Mouse (Mus musculus) CH12.LX (cell line): ENCODE data around the gene Myo1c. TPM values are rescaled to one million over a fixed set of nuclear protein-coding genes. Genes with fewer than 3 reads are reported as not detected.

Experiments used
- DNase-seq: peaks from one replicate; pipeline ENCODE4 v3.0.0-alpha.2; 2013; ENCODE audit errors: extremely low read depth
- H3K27ac ChIP-seq: 2 replicates; pipeline ENCODE4 v1.5.1; 2012; ENCODE audit warnings: low read depth, mild to moderate bottlenecking, control low read depth, moderate library complexity; ENCODE audit not compliant: insufficient read depth
- H3K27me3 ChIP-seq: replicated peaks from 2 replicates; pipeline ENCODE3; 2012; ENCODE audit warnings: inconsistent platforms
- H3K36me3 ChIP-seq, 2 experiments: replicated peaks in 1 of 2; 2 replicates each; pipeline versions ENCODE3 to v1.6.1; 2012; ENCODE audit warnings: inconsistent platforms in 1 of 2, low read length in 1 of 2, mild to moderate bottlenecking in 1 of 2, mixed read lengths in 1 of 2, moderate library complexity in 1 of 2; ENCODE audit not compliant: control insufficient read depth in 1 of 2, insufficient read depth in 1 of 2
- H3K4me1 ChIP-seq, 2 experiments: 2 replicates each; pipeline ENCODE4 v1.6.1; 2012; ENCODE audit warnings: inconsistent platforms in 1 of 2, moderate library complexity in 1 of 2; ENCODE audit not compliant: insufficient read depth in 2 of 2, control insufficient read depth in 1 of 2
- H3K4me2 ChIP-seq: 2 replicates; pipeline ENCODE4 v1.6.1; 2012; ENCODE audit warnings: low read depth, mild to moderate bottlenecking, control low read depth; ENCODE audit not compliant: poor library complexity, insufficient read depth, severe bottlenecking
- H3K4me3 ChIP-seq, 3 experiments: fragments of 150-350 bp in 1 of 3; sonication (generic) in 1 of 3; replicated peaks in 1 of 3; 2 replicates each; pipeline versions ENCODE3 to v1.5.1; 2011 to 2012; ENCODE audit warnings: low read depth in 2 of 3, low read length in 2 of 3, mild to moderate bottlenecking in 2 of 3, moderate library complexity in 2 of 3, control low read depth in 1 of 3, improper control_type of control experiment in 1 of 3, inconsistent platforms in 1 of 3, mixed read lengths in 1 of 3; ENCODE audit not compliant: poor library complexity in 1 of 3
- H3K79me2 ChIP-seq: replicated peaks from 2 replicates; pipeline ENCODE4 v1.6.1; 2012; ENCODE audit warnings: mild to moderate bottlenecking, moderate library complexity; ENCODE audit not compliant: control insufficient read depth, poor library complexity, insufficient read depth, severe bottlenecking; ENCODE audit errors: extremely low read depth
- H3K9ac ChIP-seq: 2 replicates; pipeline ENCODE4 v1.6.1; 2012; ENCODE audit warnings: low read depth, mild to moderate bottlenecking, control low read depth, moderate library complexity; ENCODE audit not compliant: insufficient read depth
- H3K9me3 ChIP-seq: replicated peaks from 2 replicates; pipeline ENCODE3; 2012; ENCODE audit warnings: low read length, inconsistent platforms, mixed read lengths
- BHLHE40 ChIP-seq: IDR thresholded peaks from 2 replicates; pipeline ENCODE4 v1.6.1; 2011; ENCODE audit warnings: mild to moderate bottlenecking, low read depth, low read length, improper control_type of control experiment
- CHD2 ChIP-seq: IDR thresholded peaks from 2 replicates; pipeline ENCODE4 v1.6.1; 2011; ENCODE audit warnings: low read length, improper control_type of control experiment
- CTCF ChIP-seq, 2 experiments: IDR thresholded peaks in 1 of 2; conservative IDR thresholded peaks in 1 of 2; 2 replicates each; pipeline ENCODE4 v1.5.1; 2011 to 2012; ENCODE audit warnings: low read depth in 2 of 2, low read length in 2 of 2, improper control_type of control experiment in 1 of 2, inconsistent platforms in 1 of 2, mild to moderate bottlenecking in 1 of 2, moderate library complexity in 1 of 2
- E2F4 ChIP-seq: IDR thresholded peaks from 2 replicates; pipeline ENCODE4 v1.6.1; 2011; ENCODE audit warnings: low read depth, low read length, improper control_type of control experiment; ENCODE audit not compliant: insufficient replicate concordance
- EP300 ChIP-seq: IDR thresholded peaks from 2 replicates; pipeline ENCODE4 v1.6.1; 2011; ENCODE audit warnings: low read length, improper control_type of control experiment
- ETS1 ChIP-seq: conservative IDR thresholded peaks from 2 replicates; pipeline ENCODE4 v1.6.1; 2012; ENCODE audit warnings: low read depth, mild to moderate bottlenecking, inconsistent platforms, low read length, improper control_type of control experiment, moderate library complexity
- GABPA ChIP-seq: IDR thresholded peaks from 2 replicates; pipeline ENCODE4 v1.6.1; 2012; ENCODE audit warnings: low read depth, low read length, improper control_type of control experiment, inconsistent platforms; ENCODE audit not compliant: insufficient replicate concordance
- JUND ChIP-seq: conservative IDR thresholded peaks from 2 replicates; pipeline ENCODE4 v1.6.1; 2011; ENCODE audit warnings: low read depth, low read length, improper control_type of control experiment
- MAFK ChIP-seq: IDR thresholded peaks from 2 replicates; pipeline ENCODE4 v1.6.1; 2011; ENCODE audit warnings: low read length, improper control_type of control experiment; ENCODE audit not compliant: insufficient replicate concordance
- MAX ChIP-seq: IDR thresholded peaks from 2 replicates; pipeline ENCODE4 v1.6.1; 2011; ENCODE audit warnings: low read length, improper control_type of control experiment
- MAZ ChIP-seq: IDR thresholded peaks from 2 replicates; pipeline ENCODE4 v1.6.1; 2012; ENCODE audit warnings: low read depth, mild to moderate bottlenecking, inconsistent platforms, low read length, improper control_type of control experiment, moderate library complexity
- MEF2A ChIP-seq: IDR thresholded peaks from 2 replicates; pipeline ENCODE4 v1.6.1; 2014; ENCODE audit warnings: low read depth, mild to moderate bottlenecking, inconsistent platforms, low read length, improper control_type of control experiment, borderline replicate concordance
- MXI1 ChIP-seq: IDR thresholded peaks from 2 replicates; pipeline ENCODE4 v1.6.1; 2011; ENCODE audit warnings: mild to moderate bottlenecking, low read depth, low read length, improper control_type of control experiment
- MYC ChIP-seq: IDR thresholded peaks from 2 replicates; pipeline ENCODE4 v1.6.1; 2011; ENCODE audit warnings: low read depth, mild to moderate bottlenecking, improper control_type of control experiment, low read length
- NRF1 ChIP-seq: IDR thresholded peaks from 2 replicates; pipeline ENCODE4 v1.6.1; 2014; ENCODE audit warnings: low read depth, mild to moderate bottlenecking, inconsistent platforms, low read length, improper control_type of control experiment, moderate library complexity
- PAX5 ChIP-seq: IDR thresholded peaks from 2 replicates; pipeline ENCODE4 v1.6.1; 2012; ENCODE audit warnings: low read length, inconsistent platforms, mixed read lengths
- POLR2A ChIP-seq: IDR thresholded peaks from 2 replicates; pipeline ENCODE4 v1.6.1; 2011; ENCODE audit warnings: low read depth, mild to moderate bottlenecking, improper control_type of control experiment, low read length
- POLR2AphosphoS2 ChIP-seq: IDR thresholded peaks from 2 replicates; pipeline ENCODE4 v1.6.1; 2011; ENCODE audit warnings: low read depth, low read length, improper control_type of control experiment
- RCOR1 ChIP-seq: conservative IDR thresholded peaks from 2 replicates; pipeline ENCODE4 v1.6.1; 2012; ENCODE audit warnings: low read depth, mild to moderate bottlenecking, inconsistent platforms, low read length, improper control_type of control experiment
- SIN3A ChIP-seq: IDR thresholded peaks from 2 replicates; pipeline ENCODE4 v1.6.1; 2012; ENCODE audit warnings: low read length, improper control_type of control experiment, inconsistent platforms
- SMC3 ChIP-seq: IDR thresholded peaks from 2 replicates; pipeline ENCODE4 v1.6.1; 2011; ENCODE audit warnings: low read depth, low read length, improper control_type of control experiment
- TCF12 ChIP-seq: IDR thresholded peaks from 2 replicates; pipeline ENCODE4 v1.6.1; 2014; ENCODE audit warnings: low read depth, mild to moderate bottlenecking, inconsistent platforms, low read length, improper control_type of control experiment
- UBTF ChIP-seq: IDR thresholded peaks from 2 replicates; pipeline ENCODE4 v1.6.1; 2012; ENCODE audit warnings: low read depth, mild to moderate bottlenecking, inconsistent platforms, low read length, improper control_type of control experiment, moderate library complexity
- USF1 ChIP-seq: IDR thresholded peaks from 2 replicates; pipeline ENCODE4 v1.6.1; 2014; ENCODE audit warnings: low read depth, mild to moderate bottlenecking, inconsistent platforms, low read length, improper control_type of control experiment
- ZC3H11A ChIP-seq: IDR thresholded peaks from 2 replicates; pipeline ENCODE4 v1.6.1; 2012; ENCODE audit warnings: low read depth, mild to moderate bottlenecking, inconsistent platforms, low read length, improper control_type of control experiment
- ZKSCAN1 ChIP-seq: IDR thresholded peaks from 2 replicates; pipeline ENCODE4 v1.6.1; 2012; ENCODE audit warnings: low read depth, inconsistent platforms, low read length, improper control_type of control experiment, borderline replicate concordance
- dilution Hi-C: fragments of 300-500 bp; cut with MboI; formaldehyde crosslinking; loops from 2 replicates; pipeline ENCODE4 v1.14.3; 2020; ENCODE audit warnings: low sequenced_read_pairs; ENCODE audit not compliant: extremely low pct_unique_long_range_greater_than_20kb, extremely low pct_ligation_motif_present
- in situ Hi-C: fragments of 300-500 bp; cut with MboI; formaldehyde crosslinking; loops from 3 replicates; pipeline ENCODE4 v1.14.3; 2019; ENCODE audit warnings: low sequenced_read_pairs, low pct_ligation_motif_present, low pct_unique_long_range_greater_than_20kb, mixed read lengths
- polyA plus RNA-seq: library from polyadenylated mRNA; unstranded; fragments of >175 nt; gene quantifications from 2 replicates; pipeline ENCODE4 v1.2.1, GENCODE M21; 2012; ENCODE audit warnings: low read depth; ENCODE audit not compliant: insufficient read length
- total RNA-seq, 2 experiments: library from RNA; depleted of rRNA; stranded (reverse); fragments of 300-350 nt in 1 of 2; fragments of >200 nt in 1 of 2; gene quantifications; 2 replicates each; pipeline ENCODE4 v1.2.3; 2012 to 2014

Gene Myo1c
- total and polyA plus RNA-seq, 3 experiments = 21.9 to 52.0 (median 41.1) TPM

- TF ChIP-seq ETS1 (no peak; the same call in 1 of the 2 replicates), RCOR1 (peak; percentile 77; the same call in 1 of the 2 replicates), ZKSCAN1 (no peak), PAX5 (no peak), POLR2AphosphoS2 (peak; percentile 78; the same call in 1 of the 2 replicates), MAZ (no peak; the same call in 1 of the 2 replicates), ZC3H11A (no peak), E2F4 (peak; percentile 65; the same call in 1 of the 2 replicates), POLR2A (peak; percentile 77), JUND (no peak), MEF2A (0 out of 2 replicates have a peak, but pooled peaks have one; percentile 12), NRF1 (peak; percentile 82), SIN3A (peak; percentile 87), SMC3 (0 out of 2 replicates have a peak, but pooled peaks have one; percentile 10), MAFK (no peak), MXI1 (peak; percentile 86)
These were observed 1.3 kb downstream of the Myo1c start (continued) for GRCm38 (mm10) chr11:75651426-75652221.

GRCm38 (mm10) chr11:75652222-75652941 lies 2.1 kb downstream of the Myo1c start:
- Histone ChIP-seq H3K4me2 (peak overlapping the region; percentile 90), H3K79me2 (peaks cover 30% of the 10 kb centered on the region)
- peak; percentile 89 for TF ChIP-seq ETS1
- peak; percentile 68; the same call in 1 of the 2 replicates for TF ChIP-seq UBTF
- TF ChIP-seq USF1 = no peak
- TF ChIP-seq TCF12 = peak; percentile 69
- peak; percentile 29; the same call in 1 of the 2 replicates for TF ChIP-seq MEF2A
- peak; percentile 99 for TF ChIP-seq BHLHE40
- peak; percentile 79; the same call in 1 of the 2 replicates for TF ChIP-seq RCOR1
- TF ChIP-seq CHD2 = 0 out of 2 replicates have a peak, but pooled peaks have one; percentile 3
- no peak for TF ChIP-seq GABPA
- TF ChIP-seq EP300 = peak; percentile 53
- no peak for TF ChIP-seq MAZ
- TF ChIP-seq MYC = peak; percentile 82
- peak; percentile 87 for TF ChIP-seq MAX
- TF ChIP-seq MXI1 = peak; percentile 87
- TF ChIP-seq CTCF (conservative IDR thresholded peaks at IDR 0.05 in 1 of 2, IDR thresholded peaks at IDR 0.05 in 1 of 2; ENCODE audit: low read depth in 2 of 2, low read length in 2 of 2) = peak in 1 of 2 experiments; percentile 16; a peak in 2 of 4 replicates
- TF ChIP-seq, all 38 proteins: peak for 12
- Histone ChIP-seq H3K9ac (peak overlapping the region; percentile 86), H3K27me3 (no peaks in the 10 kb centered on the region), H3K4me3 (peak overlapping the region; percentile 62 to 97 (median 83)), H3K27ac (peak overlapping the region; percentile 77), H3K4me1 (peaks cover 9 to 59% of the 10 kb centered on the region in 2 experiments), H3K9me3 (no peaks in the 10 kb centered on the region), H3K36me3 (peaks cover 10 to 24% of the 10 kb centered on the region in 2 experiments)
- dilution Hi-C loops (no loop called here), in situ Hi-C loops (no loop called here)
- peak; percentile 72 for DNase-seq
